Mouse (Mus musculus) forebrain, embryonic 12.5 days (tissue): ENCODE data around the gene D1Ertd622e. TPM values are rescaled to one million over a fixed set of nuclear protein-coding genes. Genes with fewer than 3 reads are reported as not detected.

Source experiments
- ATAC-seq: fragments of 200-750 bp; cut with Nextera tagmentation; 2 replicates; pipeline ENCODE4 v1.8.0; 2017; ENCODE audit warnings: moderate TSS enrichment; ENCODE audit not compliant: low FRiP score
- H3K27ac ChIP-seq: fragments of 300-500 bp; sonication (generic); 2 replicates; pipeline ENCODE4 v1.5.1; 2016; ENCODE audit warnings: mild to moderate bottlenecking
- H3K27me3 ChIP-seq: fragments of 300-500 bp; sonication (generic); 2 replicates; pipeline ENCODE4 v1.6.1; 2016; ENCODE audit warnings: mild to moderate bottlenecking
- H3K36me3 ChIP-seq: fragments of 300-500 bp; sonication (generic); replicated peaks from 2 replicates; pipeline ENCODE4 v1.6.1; 2016; ENCODE audit warnings: mild to moderate bottlenecking
- H3K4me1 ChIP-seq: fragments of 300-500 bp; sonication (generic); 2 replicates; pipeline ENCODE4 v1.6.1; 2016
- H3K4me2 ChIP-seq: fragments of 300-500 bp; sonication (generic); 2 replicates; pipeline ENCODE4 v1.6.1; 2016; ENCODE audit warnings: mild to moderate bottlenecking, moderate library complexity
- H3K4me3 ChIP-seq: fragments of 300-500 bp; sonication (generic); replicated peaks from 2 replicates; pipeline ENCODE4 v1.5.1; 2016; ENCODE audit warnings: mild to moderate bottlenecking
- H3K9ac ChIP-seq: fragments of 300-500 bp; sonication (generic); 2 replicates; pipeline ENCODE4 v1.6.1; 2016; ENCODE audit warnings: mild to moderate bottlenecking
- H3K9me3 ChIP-seq: fragments of 300-500 bp; sonication (generic); 2 replicates; pipeline ENCODE4 v1.6.1; 2016
- WGBS: fragments of 180-500 bp; shearing (Covaris S2); methylation state at CpG from one replicate; pipeline ENCODE4 v1.1.7; 2016; 5-methylcytosine and 5-hydroxymethylcytosine counted together
- polyA plus RNA-seq: library from polyadenylated mRNA; unstranded; fragments of >200 nt; fragmentation: Nextera tagmentation; extraction: Ambion mirVana; gene quantifications from 2 replicates; pipeline ENCODE4 v1.2.1, GENCODE M21; 2016

D1Ertd622e gene
- polyA plus RNA-seq, 1 experiment from 2014 or later = 44.1 TPM

DNA sequence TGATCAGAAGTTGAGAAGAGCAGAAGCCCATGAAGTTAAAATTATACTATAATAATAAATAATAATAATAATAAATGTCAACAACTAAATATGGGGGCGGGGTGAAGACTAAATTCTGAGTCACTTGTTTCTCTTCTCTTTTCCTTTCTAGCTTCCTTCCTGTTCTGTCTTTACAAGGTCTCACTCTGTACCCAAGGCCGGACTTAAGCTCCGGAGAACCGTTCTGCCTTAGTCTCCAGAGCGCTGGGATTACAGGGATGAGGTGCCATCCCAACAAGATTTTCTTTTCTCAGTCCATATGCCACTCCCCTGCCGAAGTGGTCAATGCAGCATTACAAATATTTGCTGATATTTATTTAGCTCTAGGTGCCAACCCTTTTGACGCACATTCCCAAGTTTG is 450 bp upstream of the D1Ertd622e start:
- Histone ChIP-seq H3K4me3 (peak overlapping the region; percentile 91), H3K27ac (peak overlapping the region; percentile 97), H3K4me2 (peak overlapping the region; percentile 62), H3K4me1 (peaks cover 29% of the 10 kb centered on the region), H3K9ac (peak overlapping the region; percentile 94), H3K27me3 (no peaks in the 10 kb centered on the region), H3K9me3 (no peaks in the 10 kb centered on the region), H3K36me3 (no peaks in the 10 kb centered on the region)
- no peak; the same call in 1 of the 2 replicates for ATAC-seq
- WGBS = 21% methylated on average over 7 of the region's 7 CpGs

DNA sequence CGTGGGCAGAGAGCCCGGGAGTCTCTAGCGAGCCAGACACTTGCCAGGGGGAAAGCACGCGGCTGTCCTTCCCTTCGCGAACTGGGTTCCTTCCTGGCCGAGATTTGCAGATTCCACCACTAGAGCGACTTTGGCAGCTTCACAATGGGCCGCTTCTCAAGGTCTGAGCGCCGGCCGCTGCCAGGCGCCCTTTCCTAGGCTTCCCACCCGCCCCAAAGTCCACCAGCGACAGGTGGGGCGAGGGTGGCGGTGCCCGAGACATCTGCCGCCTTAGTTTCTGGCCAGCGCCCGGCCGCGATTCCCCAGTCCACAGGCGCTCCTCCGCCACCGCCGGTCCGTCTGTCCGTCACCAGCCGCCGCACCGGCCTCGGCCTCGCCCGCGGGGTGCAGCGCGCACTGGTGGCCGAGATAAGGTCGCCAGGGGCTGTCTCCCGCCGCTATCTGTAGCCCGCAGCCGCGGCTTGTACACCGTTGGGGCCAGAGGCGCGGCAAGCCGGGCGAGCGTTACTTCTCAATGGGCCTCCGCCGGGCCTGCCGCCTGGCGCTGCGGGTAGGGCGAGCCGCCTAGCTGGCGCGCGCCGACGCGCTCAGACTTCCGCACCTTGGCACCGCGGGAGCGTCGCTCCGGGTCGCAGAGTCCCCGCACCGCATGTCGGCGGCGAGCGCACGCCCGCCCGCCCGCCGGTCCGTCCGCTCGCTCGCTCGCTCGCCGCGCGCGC is 1.0 kb downstream of the D1Ertd622e start:
- no peaks in the 10 kb centered on the region for H3K36me3 ChIP-seq
- peaks cover 43% of the 10 kb centered on the region for H3K4me1 ChIP-seq
- H3K9me3 ChIP-seq = no peaks in the 10 kb centered on the region
- WGBS = under 1% methylated on average over 87 of the region's 93 CpGs
- H3K4me3 ChIP-seq = peak overlapping the region; percentile 91
- peak; percentile 9 for ATAC-seq
- peak overlapping the region; percentile 97 for H3K27ac ChIP-seq
- no peaks in the 10 kb centered on the region for H3K27me3 ChIP-seq
- peak overlapping the region; percentile 62 for H3K4me2 ChIP-seq
- H3K9ac ChIP-seq = peak overlapping the region; percentile 94

DNA sequence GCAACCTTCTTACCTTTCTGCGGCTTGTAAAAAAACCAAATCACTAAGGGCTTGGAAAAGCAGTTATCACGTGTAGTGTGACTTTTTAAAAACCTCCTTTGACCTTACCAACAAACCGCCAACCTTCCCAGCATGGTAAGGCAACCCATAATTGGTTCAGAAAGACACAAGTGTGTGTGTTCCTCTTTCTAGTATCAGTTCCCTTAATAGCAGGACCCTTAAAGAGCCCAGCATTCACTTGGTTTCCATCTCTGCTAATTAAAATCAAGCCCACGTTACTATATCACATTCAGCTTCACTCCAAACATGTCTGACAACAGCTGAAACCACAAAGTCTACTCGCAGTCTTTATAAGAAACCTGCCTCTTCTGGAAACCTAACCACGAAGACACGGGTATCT is 2.5 kb downstream of the D1Ertd622e start:
- H3K9ac ChIP-seq = peak overlapping the region; percentile 94
- WGBS = 24% methylated on average over 7 of the region's 7 CpGs
- peaks cover 56% of the 10 kb centered on the region for H3K4me1 ChIP-seq
- peak overlapping the region; percentile 91 for H3K4me3 ChIP-seq
- no peak overlapping the region for H3K27ac ChIP-seq
- no peak for ATAC-seq
- H3K27me3 ChIP-seq = no peaks in the 10 kb centered on the region
- H3K36me3 ChIP-seq = no peaks in the 10 kb centered on the region
- H3K4me2 ChIP-seq = peak overlapping the region; percentile 62
- no peaks in the 10 kb centered on the region for H3K9me3 ChIP-seq

DNA sequence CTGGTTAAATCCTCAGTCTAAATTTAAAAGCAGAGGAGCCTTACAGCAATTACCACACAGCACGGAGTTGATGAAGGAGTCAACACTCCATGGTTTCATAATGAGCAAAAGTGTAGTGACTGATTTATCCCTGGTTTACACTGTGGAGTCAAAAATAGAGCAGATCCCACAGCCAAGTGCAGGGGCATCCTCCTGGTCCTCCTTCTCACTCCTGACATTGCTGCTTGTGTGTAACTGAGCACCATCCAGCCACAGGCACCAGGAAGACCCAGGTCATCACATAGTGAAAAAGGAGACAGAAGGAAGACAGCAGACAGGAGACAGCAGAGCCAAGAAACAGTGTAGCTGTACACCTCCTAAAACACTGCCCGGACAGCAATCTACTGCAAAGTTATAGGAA is 4.1 kb downstream of the D1Ertd622e start:
- H3K9ac ChIP-seq = peak overlapping the region; percentile 42
- WGBS = 77% methylated on average over 2 of the region's 2 CpGs

GRCm38 (mm10) chr1:97657201-97657600 is 4.7 kb downstream of the D1Ertd622e start:
- Histone ChIP-seq H3K4me3 (no peak overlapping the region), H3K4me2 (peak overlapping the region; percentile 8; the same call in 1 of the 2 replicates), H3K27me3 (no peaks in the 10 kb centered on the region), H3K27ac (no peak overlapping the region), H3K36me3 (no peaks in the 10 kb centered on the region), H3K4me1 (peaks cover 67% of the 10 kb centered on the region), H3K9me3 (no peaks in the 10 kb centered on the region), H3K9ac (no peak overlapping the region)
- whole genome bisulfite sequencing = 85% methylated on average over 2 of the region's 2 CpGs
- ATAC-seq = no peak

More for the DNA sequence above, 4.1 kb downstream of the D1Ertd622e start:
- Histone ChIP-seq H3K4me2 (peak overlapping the region; percentile 32; the same call in 1 of the 2 replicates), H3K4me3 (no peak overlapping the region; the same call in 1 of the 2 replicates), H3K9me3 (no peaks in the 10 kb centered on the region), H3K36me3 (no peaks in the 10 kb centered on the region), H3K4me1 (peaks cover 70% of the 10 kb centered on the region), H3K27ac (no peak overlapping the region), H3K27me3 (no peaks in the 10 kb centered on the region)
- no peak for ATAC-seq

GRCm38 (mm10) chr1:97654397-97654975 is 7.4 kb downstream of the D1Ertd622e start:
- WGBS = 42% methylated on average over 6 of the region's 6 CpGs
- no peaks in the 10 kb centered on the region for H3K9me3 ChIP-seq
- peak overlapping the region; percentile 6; the same call in 1 of the 2 replicates for H3K4me2 ChIP-seq
- H3K4me1 ChIP-seq = peaks cover 61% of the 10 kb centered on the region
- H3K4me3 ChIP-seq = no peak overlapping the region
- no peak for ATAC-seq
- H3K27ac ChIP-seq = no peak overlapping the region
- no peak overlapping the region for H3K9ac ChIP-seq
- H3K27me3 ChIP-seq = no peaks in the 10 kb centered on the region
- 0 out of 2 replicates have a peak, but pooled peaks cover 2% of the 10 kb centered on the region for H3K36me3 ChIP-seq

DNA sequence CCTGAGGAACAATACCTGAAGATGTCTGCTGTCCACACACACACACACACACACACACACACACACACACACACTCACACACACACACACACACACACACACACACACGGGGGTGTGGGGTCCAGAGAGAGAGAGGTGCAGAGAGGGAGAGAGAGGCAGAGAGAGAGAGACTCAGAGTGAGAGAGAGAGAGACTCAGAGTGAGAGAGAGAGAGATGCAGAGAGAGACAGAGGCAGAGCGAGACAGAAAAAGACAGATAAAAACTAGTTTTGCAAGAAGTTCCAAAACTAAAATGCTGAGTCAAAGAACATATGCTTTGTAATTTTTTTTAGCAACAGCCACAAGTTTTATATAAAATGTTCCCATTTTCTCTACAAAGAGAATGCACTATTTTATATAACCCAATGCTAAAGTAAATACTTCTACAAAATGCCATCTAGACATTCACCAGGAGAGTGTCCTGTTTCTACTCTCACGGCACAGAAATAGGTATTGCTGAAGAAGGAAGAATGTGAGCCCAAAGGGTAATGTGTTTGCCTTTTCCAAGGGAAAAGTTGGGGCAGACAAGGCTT is 11.2 kb downstream of the D1Ertd622e start:
- Histone ChIP-seq H3K36me3 (peaks cover 18% of the 10 kb centered on the region), H3K4me1 (peaks cover 29% of the 10 kb centered on the region), H3K4me3 (no peak overlapping the region), H3K27ac (no peak overlapping the region), H3K9me3 (no peaks in the 10 kb centered on the region), H3K27me3 (no peaks in the 10 kb centered on the region), H3K4me2 (no peak overlapping the region), H3K9ac (no peak overlapping the region)
- no peak for ATAC-seq
- WGBS = 84% methylated on average over 3 of the region's 3 CpGs

GRCm38 (mm10) chr1:97650072-97650471 is 11.8 kb downstream of the D1Ertd622e start:
- Histone ChIP-seq H3K27ac (no peak overlapping the region), H3K9me3 (no peaks in the 10 kb centered on the region), H3K27me3 (no peaks in the 10 kb centered on the region), H3K4me1 (peaks cover 23% of the 10 kb centered on the region), H3K4me3 (no peak overlapping the region), H3K36me3 (peaks cover 18% of the 10 kb centered on the region), H3K9ac (no peak overlapping the region), H3K4me2 (no peak overlapping the region)
- no peak for ATAC-seq
- 67% methylated on average over 6 of the region's 6 CpGs for WGBS

DNA sequence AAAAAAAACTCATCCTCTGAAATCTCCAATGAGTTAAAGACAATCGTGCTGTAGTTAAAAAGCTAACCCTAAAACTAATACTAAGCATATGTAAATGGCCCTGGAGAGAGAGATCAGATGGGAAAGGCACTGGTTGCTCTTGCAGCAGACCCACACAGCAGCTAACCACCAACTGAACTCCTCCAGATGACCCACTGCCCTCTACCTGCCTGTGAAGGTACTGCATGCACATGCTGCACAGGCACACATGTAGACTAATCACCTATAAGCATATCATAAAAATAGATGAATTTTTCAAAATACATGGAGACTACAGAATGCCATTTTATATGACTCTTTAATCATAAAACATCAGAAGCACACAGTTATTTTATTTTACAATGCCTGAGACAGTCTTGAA is 14.8 kb downstream of the D1Ertd622e start:
- Histone ChIP-seq H3K27ac (no peak overlapping the region), H3K9ac (no peak overlapping the region), H3K4me3 (no peak overlapping the region), H3K4me2 (no peak overlapping the region), H3K27me3 (no peaks in the 10 kb centered on the region), H3K36me3 (peaks cover 35% of the 10 kb centered on the region), H3K9me3 (no peaks in the 10 kb centered on the region), H3K4me1 (0 out of 2 replicates have a peak, but pooled peaks cover 2% of the 10 kb centered on the region)
- WGBS = 97% methylated on average over 1 of the region's 1 CpGs
- ATAC-seq = no peak

- no peak overlapping the region for H3K4me2 ChIP-seq
- 87% methylated on average over 8 of the region's 8 CpGs for WGBS
- no peak for ATAC-seq
- H3K9me3 ChIP-seq = no peaks in the 10 kb centered on the region
- H3K4me3 ChIP-seq = no peak overlapping the region
- H3K9ac ChIP-seq = no peak overlapping the region
- H3K36me3 ChIP-seq = peaks cover 5% of the 10 kb centered on the region
- H3K27ac ChIP-seq = no peak overlapping the region
- peaks cover 22% of the 10 kb centered on the region for H3K4me1 ChIP-seq
- H3K27me3 ChIP-seq = no peaks in the 10 kb centered on the region
Measured at GRCm38 (mm10) chr1:97634104-97634503, 27.8 kb downstream of the D1Ertd622e start.

DNA sequence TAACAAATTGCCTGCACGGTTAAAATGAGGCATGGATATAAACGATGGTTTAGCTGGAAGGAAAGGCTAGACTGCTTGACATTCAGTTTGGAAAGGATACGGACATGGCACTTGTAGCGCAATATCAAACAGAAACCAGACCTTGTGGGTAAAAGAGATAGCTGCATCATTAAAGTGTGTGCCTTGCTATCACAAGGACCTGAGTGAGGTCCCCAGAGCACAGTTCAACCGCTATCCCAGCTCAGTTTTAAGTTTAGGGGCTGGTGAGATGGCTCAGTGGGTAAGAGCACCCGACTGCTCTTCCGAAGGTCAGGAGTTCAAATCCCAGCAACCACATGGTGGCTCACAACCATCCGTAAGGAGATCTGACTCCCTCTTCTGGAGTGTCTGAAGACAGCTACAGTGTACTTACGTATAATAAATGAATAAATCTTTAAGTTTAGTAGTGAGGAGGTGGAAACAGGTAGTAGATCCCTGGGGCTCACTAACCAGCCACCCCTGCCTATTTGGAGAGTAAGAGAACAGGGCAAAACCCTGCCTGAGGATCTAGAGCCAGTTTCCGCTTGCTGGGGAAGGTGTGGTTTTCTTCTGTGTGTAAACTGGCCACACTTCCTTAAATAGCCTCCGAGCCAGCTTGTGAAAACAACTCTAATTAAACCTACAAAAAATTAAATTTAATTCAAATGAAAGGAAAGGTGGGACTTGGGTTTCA is 29.2 kb downstream of the D1Ertd622e start:
- Histone ChIP-seq H3K4me2 (no peak overlapping the region), H3K36me3 (no peaks in the 10 kb centered on the region; the same call in 1 of the 2 replicates), H3K27ac (no peak overlapping the region), H3K9me3 (no peaks in the 10 kb centered on the region), H3K27me3 (no peaks in the 10 kb centered on the region), H3K4me1 (peaks cover 35% of the 10 kb centered on the region), H3K9ac (no peak overlapping the region), H3K4me3 (no peak overlapping the region)
- 89% methylated on average over 11 of the region's 11 CpGs for WGBS
- no peak for ATAC-seq

DNA sequence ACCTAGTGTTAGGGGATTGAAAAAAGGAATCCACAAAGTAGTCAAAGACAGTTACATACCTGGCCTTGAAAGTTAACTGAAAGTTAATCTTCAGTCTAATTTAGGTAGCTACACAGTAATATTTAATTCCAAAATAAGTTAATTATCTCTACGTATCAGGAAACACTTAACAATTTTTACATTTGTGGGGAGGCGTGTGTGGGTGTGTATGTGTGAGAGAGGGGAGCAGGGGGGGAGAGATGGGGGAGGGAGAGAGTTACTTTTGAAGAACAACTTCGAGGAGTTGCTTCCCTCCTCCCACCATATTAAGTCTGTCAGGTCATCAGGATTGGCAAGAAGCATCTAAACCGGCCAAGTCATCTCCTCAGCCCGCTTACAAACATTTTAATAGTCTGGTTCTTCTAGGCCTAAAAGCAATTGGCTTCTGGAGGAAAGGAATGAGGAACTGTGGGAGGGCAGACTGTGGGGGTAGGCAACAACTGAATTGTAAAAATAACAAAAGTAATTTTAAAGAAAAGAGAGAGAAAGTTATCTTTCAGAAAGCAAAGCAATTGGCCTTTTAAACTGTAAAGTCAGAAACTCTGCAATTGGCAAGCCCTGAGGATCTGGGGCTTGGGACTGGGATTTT is 29.9 kb downstream of the D1Ertd622e start:
- Histone ChIP-seq H3K27me3 (no peaks in the 10 kb centered on the region), H3K4me1 (peaks cover 35% of the 10 kb centered on the region), H3K36me3 (no peaks in the 10 kb centered on the region; the same call in 1 of the 2 replicates), H3K9me3 (no peaks in the 10 kb centered on the region), H3K27ac (no peak overlapping the region), H3K4me3 (no peak overlapping the region), H3K9ac (no peak overlapping the region), H3K4me2 (no peak overlapping the region)
- WGBS = 80% methylated on average over 5 of the region's 5 CpGs
- ATAC-seq = no peak
